Mouse (Mus musculus) left cerebral cortex, postnatal 4 days (tissue): Measurements from ENCODE around the gene Trappc12. TPM values are rescaled to one million over a fixed set of nuclear protein-coding genes. Genes with fewer than 3 reads are reported as not detected.

Source experiments
- DNase-seq: peaks from one replicate; pipeline ENCODE4 v3.0.0-alpha.2; 2022
- intact Hi-C: fragments of 180-260 bp; cut with DNase I; formaldehyde crosslinking; loops from one replicate; pipeline ENCODE4 v1.15.1; 2025
- microRNA-seq: library from miRNA; unstranded; fragments of <30 nt; microRNA quantifications from one replicate; pipeline ENCODE4 v1.2.0, GENCODE M21; 2022
- total RNA-seq, 2 experiments: library from RNA; stranded (reverse); gene quantifications; 2 replicates each; pipeline ENCODE4 v1.2.3; 2021

The Trappc12 gene
- total RNA-seq, 2 experiments from 2014 or later, result 40.8 to 41.8 TPM

- no peak for DNase-seq
- intact Hi-C loops, result loop anchor here (10.0 kb wide), 3 partner anchors 141 to 591 kb away; no protein-coding TSS in a partner anchor
Measured at GRCm38 (mm10) chr12:28694231-28694630, 56.0 kb downstream of the Trappc12 start.

- DNase-seq, result no peak
- intact Hi-C loops, result loop anchor here (10.0 kb wide), 3 partner anchors 141 to 591 kb away; no protein-coding TSS in a partner anchor
Measured at GRCm38 (mm10) chr12:28693738-28694137, 56.5 kb downstream of the Trappc12 start.

GRCm38 (mm10) chr12:28690730-28691129 is 59.5 kb downstream of the Trappc12 start:
- intact Hi-C loops, result loop anchor here (10.0 kb wide), 3 partner anchors 144 to 594 kb away; no protein-coding TSS in a partner anchor
- DNase-seq, result no peak

GRCm38 (mm10) chr12:28688996-28689395 is 61.3 kb downstream of the Trappc12 start:
- intact Hi-C loops, result no loop called here
- DNase-seq, result no peak

GRCm38 (mm10) chr12:28686199-28686879 is 63.9 kb downstream of the Trappc12 start:
- intact Hi-C loops, result no loop called here
- no peak for DNase-seq

- intact Hi-C loops, result no loop called here
Measured at GRCm38 (mm10) chr12:28685771-28686170, 64.5 kb downstream of the Trappc12 start.

GRCm38 (mm10) chr12:28684674-28685073 is 65.6 kb downstream of the Trappc12 start:
- DNase-seq, result no peak
- intact Hi-C loops, result no loop called here

More at GRCm38 (mm10) chr12:28685771-28686170, 64.5 kb downstream of the Trappc12 start:
- no peak for DNase-seq

GRCm38 (mm10) chr12:28675925-28676209 is 74.4 kb downstream of the Trappc12 start:
- intact Hi-C loops, result no loop called here
- no peak for DNase-seq

- peak; percentile 84 for DNase-seq
- intact Hi-C loops, result no loop called here
Measured at GRCm38 (mm10) chr12:28675121-28675924, 74.9 kb downstream of the Trappc12 start, which contains the start of gene Adi1. Gene Adi1, plus strand, starts transcription at chr12:28675231.

- DNase-seq, result no peak
- intact Hi-C loops, result no loop called here
Measured at GRCm38 (mm10) chr12:28674038-28674720, 76.1 kb downstream of the Trappc12 start.

- intact Hi-C loops, result loop anchor here (5.0 kb wide), 1 partner anchor 1975 kb away; no protein-coding TSS in a partner anchor
- DNase-seq, result no peak
Measured at GRCm38 (mm10) chr12:28667287-28667686, 83.0 kb downstream of the Trappc12 start.

- intact Hi-C loops, result loop anchor here (5.0 kb wide), 1 partner anchor 1974 kb away; no protein-coding TSS in a partner anchor
- DNase-seq, result no peak
Measured at GRCm38 (mm10) chr12:28666734-28667133, 83.5 kb downstream of the Trappc12 start.

- intact Hi-C loops, result no loop called here
- no peak for DNase-seq
Measured at GRCm38 (mm10) chr12:28662628-28663027, 87.6 kb downstream of the Trappc12 start.

GRCm38 (mm10) chr12:28649141-28650110 is 100.8 kb downstream of the Trappc12 start, which contains the start of gene Rnaseh1:
Gene Rnaseh1, plus strand, starts transcription at chr12:28649602.
- peak; percentile 91 for DNase-seq
- intact Hi-C loops, result no loop called here

Small RNA genes lying within 50 kb of the gene (microRNA-seq; reads per million reads assigned to microRNA genes)
- not detected for gene Mir6937

Other genes with a start within 250 kb of the Trappc12 start
- gene Dcdc2c, start 198.1 kb downstream of the Trappc12 start, total RNA-seq, result under 1 TPM; 0.70 to 0.74 TPM
- under 1 TPM; 0.54 to 0.66 TPM for gene Allc, start 167.9 kb downstream of the Trappc12 start, total RNA-seq
- gene Colec11, start 127.1 kb downstream of the Trappc12 start, total RNA-seq, result under 1 TPM; 0.26 to 0.77 TPM
- 100 to 1,000 TPM; 462 to 484 TPM for gene Rps7, start 114.5 kb downstream of the Trappc12 start, total RNA-seq
- gene Rnaseh1, start 100.9 kb downstream of the Trappc12 start, total RNA-seq, result 10 to 100 TPM; 15.4 to 15.5 TPM
- gene Adi1, start 75.2 kb downstream of the Trappc12 start, total RNA-seq, result 10 to 100 TPM; 10.8 to 12.5 TPM
- 10 to 100 TPM; 46.2 to 49.9 TPM for gene Eipr1, start 1.3 kb upstream of the Trappc12 start, total RNA-seq